15 mouse cellular contexts compared by ENCODE assay signal in the genomic region with DNA sequence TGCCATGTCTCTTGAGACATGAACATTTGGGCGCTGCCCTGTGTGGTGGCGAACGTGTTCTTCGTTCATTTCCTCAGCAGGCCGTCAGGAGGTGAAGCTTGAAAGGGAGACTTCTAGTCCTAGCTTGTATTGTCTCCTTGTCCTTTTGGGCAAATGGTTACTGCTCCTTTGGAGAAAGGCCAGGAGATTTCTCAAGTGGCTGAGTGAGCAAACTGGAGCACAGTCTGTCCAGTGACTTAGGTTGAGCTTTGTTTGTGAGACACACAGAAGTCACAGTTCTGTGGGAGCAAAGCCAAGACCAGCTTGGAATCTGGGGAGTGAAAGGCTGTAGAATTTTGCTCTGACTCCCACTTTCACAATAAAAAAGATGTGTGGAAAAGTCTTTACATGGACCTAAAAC.
DNase-seq lines count a peak whose midpoint lies in the region; ATAC-seq and TF ChIP-seq lines count a peak whose summit lies in the region.
"Had no signal": no experiment of that assay in that cellular context is flagged by ENCODE, and none has a peak within 500 bp of the region (broad histone marks: within the 10 kb centered on the region; RNA-seq: fewer than 3 reads in every experiment).

No protein-coding gene starts in this region.

- 87% methylated on average over 5 of the region's 5 CpGs for WGBS in heart, embryonic 12.5 days
- WGBS in midbrain, postnatal 0 days = 92% methylated on average over 5 of the region's 5 CpGs

- H3K9ac ChIP-seq in heart, embryonic 12.5 days = no peak overlapping the region
- no peak overlapping the region for H3K9ac ChIP-seq in midbrain, postnatal 0 days (replicated peaks; ENCODE audit: low read length, poor library complexity, severe bottlenecking)
- H3K9ac ChIP-seq: embryonic facial prominence, embryonic 15.5 days; forebrain, embryonic 15.5 days; limb, embryonic 13.5 days had no signal

- peaks cover 4% of the 10 kb centered on the region; the same call in 1 of the 2 replicates for H3K9me3 ChIP-seq in heart, embryonic 12.5 days (replicated peaks)
- no peaks in the 10 kb centered on the region for H3K9me3 ChIP-seq in midbrain, postnatal 0 days (ENCODE audit: low read length)
- H3K9me3 ChIP-seq: embryonic facial prominence, embryonic 15.5 days; forebrain, embryonic 15.5 days; G1E had no signal

- H3K36me3 ChIP-seq in heart, embryonic 12.5 days = no peaks in the 10 kb centered on the region
- H3K36me3 ChIP-seq in midbrain, postnatal 0 days (ENCODE audit: insufficient read depth, low read length) = no peaks in the 10 kb centered on the region
- H3K36me3 ChIP-seq: embryonic facial prominence, embryonic 15.5 days; forebrain, embryonic 15.5 days; G1E; limb, embryonic 13.5 days had no signal

- no peak overlapping the region for H3K4me3 ChIP-seq in heart, embryonic 12.5 days
- no peak overlapping the region for H3K4me3 ChIP-seq in brown adipose tissue, adult 24 weeks (ENCODE audit: insufficient read depth, low read depth, low read length)
- H3K4me3 ChIP-seq in layer of hippocampus, adult 2 months = no peak overlapping the region
- no peak overlapping the region for H3K4me3 ChIP-seq in midbrain, postnatal 0 days (ENCODE audit: low read depth, low read length)
- H3K4me3 ChIP-seq: embryonic facial prominence, embryonic 15.5 days; forebrain, embryonic 15.5 days; limb, embryonic 13.5 days had no signal

- H3K4me2 ChIP-seq in heart, embryonic 12.5 days = no peak overlapping the region
- H3K4me2 ChIP-seq in midbrain, postnatal 0 days (ENCODE audit: low read depth, low read length, poor library complexity, severe bottlenecking) = no peak overlapping the region
- H3K4me2 ChIP-seq: embryonic facial prominence, embryonic 15.5 days; forebrain, embryonic 15.5 days; limb, embryonic 13.5 days had no signal

- no peak overlapping the region for H3K27ac ChIP-seq in heart, embryonic 12.5 days (ENCODE audit: poor library complexity, severe bottlenecking)
- peak overlapping the region; percentile 78 for H3K27ac ChIP-seq in brown adipose tissue, adult 24 weeks (replicated peaks; ENCODE audit: low read depth, low read length)
- no peak overlapping the region for H3K27ac ChIP-seq in layer of hippocampus, adult 2 months
- H3K27ac ChIP-seq in midbrain, postnatal 0 days (ENCODE audit: low read depth, low read length) = no peak overlapping the region
- H3K27ac ChIP-seq: embryonic facial prominence, embryonic 15.5 days; forebrain, embryonic 15.5 days; limb, embryonic 13.5 days; macrophage had no signal

- no peak for TF ChIP-seq CTCF in layer of hippocampus, adult 2 months (conservative IDR thresholded peaks at IDR 0.05)
- TF ChIP-seq CTCF in midbrain, postnatal 0 days (IDR thresholded peaks at IDR 0.05) = no peak

- H3K27me3 ChIP-seq in heart, embryonic 12.5 days (replicated peaks) = no peaks in the 10 kb centered on the region
- H3K27me3 ChIP-seq in midbrain, postnatal 0 days (ENCODE audit: insufficient read depth, low read length) = no peaks in the 10 kb centered on the region
- H3K27me3 ChIP-seq: embryonic facial prominence, embryonic 15.5 days; forebrain, embryonic 15.5 days; limb, embryonic 13.5 days had no signal

- H3K4me1 ChIP-seq in heart, embryonic 12.5 days (replicated peaks) = no peaks in the 10 kb centered on the region
- H3K4me1 ChIP-seq in brown adipose tissue, adult 24 weeks (ENCODE audit: control insufficient read depth, insufficient read depth, insufficient read length, low read length) = no peaks in the 10 kb centered on the region
- no peaks in the 10 kb centered on the region for H3K4me1 ChIP-seq in midbrain, postnatal 0 days (ENCODE audit: insufficient read depth, low read length)
- H3K4me1 ChIP-seq: embryonic facial prominence, embryonic 15.5 days; forebrain, embryonic 15.5 days; limb, embryonic 13.5 days had no signal

- ATAC-seq in heart, embryonic 12.5 days (ENCODE audit: insufficient number of reproducible peaks, low FRiP score) = no peak
- no peak for ATAC-seq in midbrain, postnatal 0 days (ENCODE audit: low FRiP score)
- ATAC-seq: forebrain, embryonic 15.5 days had no signal

- peak; percentile 58 to 80 for DNase-seq in heart, adult 18-20 months
- peak; percentile 28 to 39 for DNase-seq in adrenal gland, adult 18-20 months (ENCODE audit: low spot score in 2 of 2)
- DNase-seq in lung, postnatal 10 days = peak; percentile 61
- no peak for DNase-seq in layer of hippocampus, adult 2 months (ENCODE audit: low spot score in 2 of 2)
- DNase-seq in right cerebral cortex, postnatal 10 days (ENCODE audit: low spot score in 2 of 2) = no peak
- no peak for DNase-seq in midbrain, postnatal 0 days (ENCODE audit: low spot score)
- DNase-seq: right cerebral cortex, postnatal 25 days; thymus, postnatal 14 days had no signal

Comparison
In these comparisons a context has a peak if more than half of its experiments do, and no peak if none do; other contexts are left out.
1. DNase-seq: peak in heart, adult 18-20 months (2 of 2), adrenal gland, adult 18-20 months (2 of 2) and lung, postnatal 10 days (single experiment); none in layer of hippocampus, adult 2 months (0 of 2), right cerebral cortex, postnatal 10 days (0 of 2) and midbrain, postnatal 0 days (single experiment).